Mouse (Mus musculus) forebrain, embryonic 11.5 days (tissue): ENCODE measurements around the gene Exoc3l2. TPM values are rescaled to one million over a fixed set of nuclear protein-coding genes. Genes with fewer than 3 reads are reported as not detected.
A peak's percentile ranks its signal among the peaks of the same experiment; 100 is the strongest.

Source experiments
- ATAC-seq: fragments of 200-750 bp; cut with Nextera tagmentation; replicated peaks from 2 replicates; pipeline ENCODE4 v1.8.0; 2017; ENCODE audit warnings: moderate TSS enrichment; ENCODE audit not compliant: low FRiP score
- DNase-seq: peaks from one replicate; pipeline ENCODE4 v3.0.0-alpha.2; 2017; ENCODE audit warnings: low spot score
- H3K27ac ChIP-seq: fragments of 300-500 bp; sonication (generic); 2 replicates; pipeline ENCODE4 v1.5.1; 2014; ENCODE audit warnings: low read depth, low read length
- H3K27me3 ChIP-seq: fragments of 300-500 bp; sonication (generic); 2 replicates; pipeline ENCODE4 v1.6.1; 2014; ENCODE audit warnings: mild to moderate bottlenecking, low read length, mixed read lengths; ENCODE audit not compliant: control insufficient read depth, insufficient read depth
- H3K36me3 ChIP-seq: fragments of 300-500 bp; sonication (generic); 2 replicates; pipeline ENCODE4 v1.6.1; 2014; ENCODE audit warnings: mild to moderate bottlenecking, low read length, moderate library complexity, mixed read lengths; ENCODE audit not compliant: control insufficient read depth, insufficient read depth
- H3K4me1 ChIP-seq: fragments of 300-500 bp; sonication (generic); replicated peaks from 2 replicates; pipeline ENCODE4 v1.6.1; 2014; ENCODE audit warnings: low read length, mixed read lengths; ENCODE audit not compliant: control insufficient read depth, insufficient read depth
- H3K4me2 ChIP-seq: fragments of 300-500 bp; sonication (generic); 2 replicates; pipeline ENCODE4 v1.6.1; 2014; ENCODE audit warnings: low read depth, mild to moderate bottlenecking, low read length, moderate library complexity, mixed read lengths; ENCODE audit not compliant: severe bottlenecking
- H3K4me3 ChIP-seq: fragments of 300-500 bp; sonication (generic); 2 replicates; pipeline ENCODE4 v1.5.1; 2014; ENCODE audit warnings: low read depth, low read length
- H3K9ac ChIP-seq: fragments of 300-500 bp; sonication (generic); 2 replicates; pipeline ENCODE4 v1.6.1; 2014; ENCODE audit warnings: low read length
- H3K9me3 ChIP-seq: fragments of 300-500 bp; sonication (generic); 2 replicates; pipeline ENCODE4 v1.6.1; 2016; ENCODE audit warnings: low read length, mixed read lengths; ENCODE audit not compliant: control insufficient read depth
- WGBS: fragments of 180-500 bp; shearing (Covaris S2); extraction: QIAGEN DNeasy Blood & Tissue Kit; methylation state at CpG from one replicate; pipeline ENCODE4 v1.1.7; 2014; 5-methylcytosine and 5-hydroxymethylcytosine counted together
- polyA plus RNA-seq: library from polyadenylated mRNA; unstranded; fragments of >200 nt; fragmentation: Nextera tagmentation; extraction: Ambion mirVana; gene quantifications from 2 replicates; pipeline ENCODE4 v1.2.1, GENCODE M21; 2014

Exoc3l2 gene
- polyA plus RNA-seq, 1 experiment from 2014 or later, result 1.4 TPM

DNA sequence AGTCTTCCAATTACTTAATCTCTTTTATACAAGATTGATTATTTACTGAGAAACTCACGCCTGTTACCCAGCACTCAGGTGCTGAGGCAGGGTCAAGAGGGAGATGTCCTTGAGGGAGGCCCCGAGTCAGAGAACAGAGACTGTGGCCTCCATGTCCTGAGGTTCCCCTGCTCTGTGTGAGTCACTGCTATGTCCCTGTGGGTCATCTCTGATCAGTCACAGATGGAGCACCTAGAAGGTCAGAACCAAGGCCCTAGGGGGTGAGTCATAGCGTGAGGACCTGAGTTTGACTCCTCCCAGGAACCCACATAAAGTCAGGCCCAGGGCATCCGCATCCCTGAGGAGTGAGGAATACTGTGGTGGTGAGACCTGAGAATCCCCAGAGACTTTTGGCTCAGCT lies 38.5 kb downstream of the Exoc3l2 start:
- H3K36me3 ChIP-seq, result no peaks in the 10 kb centered on the region
- no peaks in the 10 kb centered on the region for H3K9me3 ChIP-seq
- no peaks in the 10 kb centered on the region for H3K27me3 ChIP-seq
- no peak overlapping the region for H3K4me3 ChIP-seq
- H3K27ac ChIP-seq, result no peak overlapping the region
- no peak overlapping the region for H3K4me2 ChIP-seq
- H3K9ac ChIP-seq, result no peak overlapping the region
- H3K4me1 ChIP-seq, result peaks cover 2% of the 10 kb centered on the region; the same call in 1 of the 2 replicates
- 79% methylated on average over 4 of the region's 4 CpGs for WGBS
- DNase-seq, result no peak
- no peak for ATAC-seq

DNA sequence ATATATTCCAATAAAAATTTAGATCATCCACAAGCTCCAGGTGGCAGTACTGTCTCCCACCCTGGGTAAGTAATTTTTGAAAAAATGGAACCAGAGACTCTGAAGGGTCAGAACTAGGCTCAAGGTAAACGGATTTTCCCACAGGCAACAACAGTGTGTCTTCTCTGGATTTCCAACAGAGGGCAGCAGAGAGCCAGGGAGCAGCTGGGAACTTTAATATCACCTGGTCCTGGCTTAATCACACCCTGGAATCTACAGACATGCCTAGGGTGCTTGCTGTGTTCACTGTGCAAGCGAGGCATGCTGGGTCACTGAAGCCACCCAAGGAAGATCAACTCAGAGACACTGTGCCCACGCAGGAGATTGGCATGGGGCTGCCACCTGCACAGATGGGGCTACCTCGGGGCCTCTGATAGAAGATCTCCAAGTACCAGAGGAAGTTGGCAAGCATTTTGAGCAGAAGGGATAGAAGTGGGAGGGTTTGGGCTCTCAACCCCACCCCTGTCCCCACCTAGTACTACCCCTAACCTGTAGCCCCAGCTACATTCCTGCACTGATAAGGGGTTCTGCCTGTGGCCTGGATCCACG lies 40.4 kb downstream of the Exoc3l2 start:
- WGBS, result 43% methylated on average over 5 of the region's 5 CpGs
- Histone ChIP-seq H3K9me3 (no peaks in the 10 kb centered on the region), H3K4me3 (no peak overlapping the region), H3K27me3 (no peaks in the 10 kb centered on the region), H3K9ac (no peak overlapping the region), H3K36me3 (no peaks in the 10 kb centered on the region), H3K4me1 (peaks cover 9% of the 10 kb centered on the region; the same call in 1 of the 2 replicates), H3K27ac (no peak overlapping the region), H3K4me2 (no peak overlapping the region)
- peak; percentile 68 for DNase-seq
- ATAC-seq, result no peak

DNA sequence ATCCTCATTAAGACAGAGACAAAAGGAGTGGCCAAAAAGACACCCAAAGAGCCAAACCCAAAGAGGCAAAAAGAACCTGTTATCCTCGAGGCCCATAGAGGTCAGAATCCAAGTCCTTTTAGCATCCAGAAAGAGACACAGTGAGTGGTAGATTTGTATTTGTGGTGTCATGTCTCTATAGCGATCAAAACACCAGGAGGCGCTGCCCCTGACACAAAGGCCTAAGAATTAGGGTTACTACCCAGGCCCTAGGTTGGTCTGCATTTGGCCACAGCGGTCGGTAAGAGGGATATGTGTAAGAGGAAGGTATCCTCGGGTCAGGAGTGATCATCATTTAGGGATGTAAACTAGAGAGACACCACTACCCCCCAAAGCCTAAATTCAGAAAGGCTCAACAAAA lies 43.2 kb downstream of the Exoc3l2 start:
- Histone ChIP-seq H3K27ac (no peak overlapping the region), H3K4me2 (peak overlapping the region; percentile 94), H3K27me3 (no peaks in the 10 kb centered on the region), H3K36me3 (no peaks in the 10 kb centered on the region), H3K4me1 (peaks cover 12% of the 10 kb centered on the region), H3K9me3 (no peaks in the 10 kb centered on the region), H3K9ac (no peak overlapping the region; the same call in 1 of the 2 replicates), H3K4me3 (no peak overlapping the region)
- ATAC-seq (no peak), DNase-seq (no peak)
- 24% methylated on average over 6 of the region's 6 CpGs for WGBS

DNA sequence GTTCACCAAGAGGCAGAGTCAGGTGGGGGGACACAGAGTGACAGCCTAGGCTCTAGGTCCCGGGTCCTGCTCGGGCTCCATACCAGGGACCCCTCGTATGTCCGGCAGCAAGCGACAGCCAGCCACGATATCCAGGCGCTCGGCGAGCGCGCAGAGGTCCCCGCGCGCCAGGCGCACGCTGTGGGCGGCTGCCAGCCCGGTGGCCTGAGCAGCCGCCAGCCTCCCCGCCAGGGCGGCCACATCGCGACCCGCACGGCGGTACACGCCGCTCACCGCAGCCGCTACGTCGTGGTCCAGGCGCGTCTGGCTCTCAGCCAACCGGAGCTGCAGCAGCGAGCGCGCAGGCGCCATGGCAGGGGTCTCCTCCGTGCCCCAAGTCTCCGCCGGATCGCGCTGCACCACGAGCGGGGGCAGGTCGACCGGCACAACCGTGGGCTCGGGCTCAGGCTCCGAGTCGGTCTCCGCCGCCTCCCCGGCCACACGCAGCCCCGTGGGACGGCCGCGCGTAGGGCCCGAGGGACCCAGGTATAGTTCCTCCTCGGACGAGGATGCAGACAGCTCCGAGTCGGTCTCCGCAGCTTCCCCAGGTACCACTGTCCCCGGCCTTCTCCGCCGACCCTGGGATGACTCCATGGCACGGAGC lies 44.0 kb downstream of the Exoc3l2 start:
- H3K27ac ChIP-seq, result peak overlapping the region; percentile 37; the same call in 1 of the 2 replicates
- H3K9me3 ChIP-seq, result no peaks in the 10 kb centered on the region
- WGBS, result under 1% methylated on average over 56 of the region's 71 CpGs

DNA sequence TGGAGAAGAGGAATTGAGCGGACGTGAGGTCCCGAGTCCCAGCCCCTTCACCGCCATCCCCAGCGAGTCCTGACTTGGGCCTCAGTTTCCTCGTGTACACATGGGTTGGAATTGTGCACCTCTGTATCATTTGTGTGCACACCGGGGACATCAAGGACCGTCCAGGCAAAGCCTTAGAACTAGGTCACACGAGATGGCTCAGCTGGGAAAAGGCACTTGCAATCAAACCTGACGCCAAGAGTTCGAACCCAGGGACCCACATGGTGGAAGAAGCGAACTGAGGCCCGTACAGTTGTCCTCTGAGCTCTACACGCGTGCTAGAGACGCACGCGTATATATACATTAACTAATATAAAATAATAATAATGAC lies 44.5 kb downstream of the Exoc3l2 start:
- H3K4me1 ChIP-seq, result peaks cover 12% of the 10 kb centered on the region
- H3K36me3 ChIP-seq, result no peaks in the 10 kb centered on the region
- peak overlapping the region; percentile 72 for H3K4me3 ChIP-seq
- no peak overlapping the region for H3K27ac ChIP-seq
- H3K27me3 ChIP-seq, result no peaks in the 10 kb centered on the region
- H3K9ac ChIP-seq, result peak overlapping the region; percentile 65
- H3K9me3 ChIP-seq, result no peaks in the 10 kb centered on the region
- WGBS, result 4% methylated on average over 18 of the region's 18 CpGs
- peak overlapping the region; percentile 94 for H3K4me2 ChIP-seq
- DNase-seq, result no peak
- ATAC-seq, result no peak

More for the DNA sequence above, 44.0 kb downstream of the Exoc3l2 start:
- Histone ChIP-seq H3K4me2 (peak overlapping the region; percentile 94), H3K4me1 (peaks cover 12% of the 10 kb centered on the region), H3K4me3 (peak overlapping the region; percentile 72), H3K9ac (peak overlapping the region; percentile 65), H3K27me3 (no peaks in the 10 kb centered on the region), H3K36me3 (no peaks in the 10 kb centered on the region)
- ATAC-seq, result peak; percentile 28; the same call in 1 of the 2 replicates
- peak; percentile 89 for DNase-seq

DNA sequence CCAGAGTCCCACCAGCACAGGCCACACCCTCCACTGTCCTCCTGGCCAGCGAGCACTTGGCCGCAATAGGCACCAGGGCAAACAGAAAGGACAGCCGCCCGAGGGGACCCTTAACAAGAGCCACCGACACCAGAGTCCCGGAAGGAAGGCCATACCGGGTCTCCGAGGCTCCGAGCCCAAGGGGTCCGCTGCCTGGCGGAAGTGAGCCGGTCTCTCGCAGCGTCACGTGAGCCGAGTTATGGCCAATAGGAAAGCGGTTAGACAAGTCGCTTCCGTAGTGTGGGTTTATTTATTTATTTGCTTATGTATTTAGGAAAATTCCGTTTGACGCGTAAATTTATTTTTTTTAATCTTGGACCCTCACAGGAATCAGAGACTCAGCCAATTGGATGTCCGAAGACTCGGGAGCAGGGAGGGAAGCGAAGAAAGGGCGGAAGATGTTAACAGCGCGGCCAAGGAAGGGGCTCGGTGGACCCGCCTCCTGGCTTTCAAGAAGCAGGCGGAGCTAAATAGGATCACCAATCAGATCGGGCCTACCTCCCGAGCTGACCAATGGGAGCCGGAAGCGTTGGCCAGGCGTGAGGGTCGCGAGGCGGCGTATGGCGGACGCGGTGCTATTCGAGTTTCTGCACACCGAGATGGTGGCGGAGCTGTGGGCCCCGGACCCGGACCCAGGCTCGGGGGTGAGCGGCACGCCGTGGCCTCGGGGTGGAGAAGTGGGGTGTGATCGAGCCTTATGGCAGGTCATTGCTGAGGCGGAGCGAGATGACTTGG lies 45.2 kb downstream of the Exoc3l2 start, which contains the start of the genes Bloc1s3 and Trappc6a:
Gene Bloc1s3, minus strand, starts transcription at position 218 of the 774 bp plus-strand sequence.
Gene Trappc6a, plus strand, starts transcription at position 246 of the 774 bp plus-strand sequence.
- Histone ChIP-seq H3K9me3 (no peaks in the 10 kb centered on the region), H3K4me2 (peak within 1 kb of the TSS; percentile 94), H3K27me3 (no peaks in the 10 kb centered on the region), H3K36me3 (no peaks in the 10 kb centered on the region), H3K27ac (peak within 1 kb of the TSS; percentile 74), H3K4me3 (peak within 1 kb of the TSS; percentile 72), H3K9ac (peak within 1 kb of the TSS; percentile 81), H3K4me1 (peaks cover 12% of the 10 kb centered on the region)
- WGBS, result under 1% methylated on average over 56 of the region's 56 CpGs
- ATAC-seq (peak; percentile 94), DNase-seq (peak; percentile 93)

DNA sequence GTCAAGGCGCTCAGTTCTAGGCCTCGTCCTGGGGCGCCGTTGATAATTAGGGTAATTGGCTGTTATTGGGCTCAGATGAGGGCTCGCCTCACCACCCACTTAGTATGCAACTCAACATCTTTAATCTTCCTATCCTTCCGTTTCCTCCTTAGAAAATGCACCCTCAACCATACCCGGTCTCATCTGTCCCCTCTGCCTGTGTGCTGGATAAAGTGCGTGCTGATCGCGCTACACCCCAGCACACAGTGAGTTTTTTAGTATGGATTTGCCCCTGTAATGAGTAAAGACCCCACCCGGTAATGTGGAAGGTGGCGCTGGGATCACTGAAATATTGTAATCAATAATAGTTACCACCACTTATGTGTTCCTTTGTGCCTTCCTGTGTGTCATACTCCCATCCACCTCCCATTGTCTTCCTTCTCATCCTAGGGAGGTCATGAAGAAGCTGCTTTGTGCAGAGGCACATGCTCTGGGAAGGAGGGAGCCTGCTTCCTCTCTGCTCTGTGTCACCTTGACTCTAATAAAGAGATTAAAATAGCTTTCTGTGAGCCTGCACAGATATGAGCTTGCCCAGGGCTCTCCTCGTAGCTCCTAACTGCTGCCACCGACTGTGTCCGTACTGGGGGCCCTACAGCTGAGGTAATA lies 45.9 kb downstream of the Exoc3l2 start:
- ATAC-seq (peak; percentile 13), DNase-seq (no peak)
- 12% methylated on average over 15 of the region's 15 CpGs for WGBS
- Histone ChIP-seq H3K4me3 (peak overlapping the region; percentile 72), H3K4me2 (peak overlapping the region; percentile 89), H3K27ac (peak overlapping the region; percentile 47), H3K27me3 (no peaks in the 10 kb centered on the region), H3K36me3 (no peaks in the 10 kb centered on the region), H3K9me3 (no peaks in the 10 kb centered on the region), H3K4me1 (peaks cover 12% of the 10 kb centered on the region), H3K9ac (peak overlapping the region; percentile 81)

DNA sequence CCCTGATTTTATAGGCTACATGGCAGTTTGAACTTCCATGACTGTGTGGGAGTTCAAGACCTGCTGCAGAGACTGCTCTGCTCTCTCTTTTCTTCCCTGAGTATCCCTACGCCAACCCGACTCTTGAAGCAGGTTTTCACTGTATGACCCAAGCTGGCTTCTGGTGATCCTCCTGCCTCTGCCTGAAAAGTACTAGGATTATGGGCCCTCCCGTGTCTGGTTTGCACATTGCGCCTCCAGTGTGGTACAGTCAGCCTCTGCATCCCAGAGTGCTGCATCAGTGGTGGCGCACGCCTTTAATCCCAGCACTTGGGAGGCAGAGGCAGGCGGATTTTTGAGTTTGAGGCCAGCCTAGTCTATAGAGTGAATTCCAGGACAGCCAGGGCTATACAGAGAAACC lies 46.7 kb downstream of the Exoc3l2 start:
- H3K4me2 ChIP-seq, result no peak overlapping the region; the same call in 1 of the 2 replicates
- no peak overlapping the region for H3K4me3 ChIP-seq
- no peaks in the 10 kb centered on the region for H3K36me3 ChIP-seq
- H3K27ac ChIP-seq, result no peak overlapping the region
- WGBS, result 92% methylated on average over 7 of the region's 7 CpGs
- DNase-seq (no peak), ATAC-seq (no peak)
- no peak overlapping the region for H3K9ac ChIP-seq
- no peaks in the 10 kb centered on the region for H3K9me3 ChIP-seq
- peaks cover 12% of the 10 kb centered on the region for H3K4me1 ChIP-seq
- H3K27me3 ChIP-seq, result no peaks in the 10 kb centered on the region
